Mouse (Mus musculus): ENCODE results near the gene Rassf1.
A peak's percentile ranks its signal among the peaks of the same experiment; 100 is the strongest.

Rassf1 gene

DNA sequence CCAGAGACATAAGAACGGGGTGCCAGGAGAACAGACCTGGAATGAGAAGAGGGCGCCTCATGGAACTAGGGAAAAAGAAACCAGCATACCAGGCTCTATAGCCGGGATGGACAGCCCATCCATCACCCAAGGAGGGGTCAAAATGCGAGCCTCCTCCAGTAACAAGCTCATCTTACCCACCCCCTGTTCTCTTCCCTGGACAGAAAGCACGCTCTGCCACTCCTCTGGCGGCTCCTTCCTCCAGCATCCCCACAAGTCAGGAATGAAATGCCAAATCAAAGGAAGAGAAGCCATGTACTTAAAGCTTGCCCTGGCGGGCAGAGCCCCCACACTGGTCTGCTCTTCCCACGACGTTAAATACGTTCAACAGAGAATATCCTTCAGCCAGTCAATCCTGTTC, 10.3 kb upstream of the Rassf1 start:
- no peak for DNase-seq

DNA sequence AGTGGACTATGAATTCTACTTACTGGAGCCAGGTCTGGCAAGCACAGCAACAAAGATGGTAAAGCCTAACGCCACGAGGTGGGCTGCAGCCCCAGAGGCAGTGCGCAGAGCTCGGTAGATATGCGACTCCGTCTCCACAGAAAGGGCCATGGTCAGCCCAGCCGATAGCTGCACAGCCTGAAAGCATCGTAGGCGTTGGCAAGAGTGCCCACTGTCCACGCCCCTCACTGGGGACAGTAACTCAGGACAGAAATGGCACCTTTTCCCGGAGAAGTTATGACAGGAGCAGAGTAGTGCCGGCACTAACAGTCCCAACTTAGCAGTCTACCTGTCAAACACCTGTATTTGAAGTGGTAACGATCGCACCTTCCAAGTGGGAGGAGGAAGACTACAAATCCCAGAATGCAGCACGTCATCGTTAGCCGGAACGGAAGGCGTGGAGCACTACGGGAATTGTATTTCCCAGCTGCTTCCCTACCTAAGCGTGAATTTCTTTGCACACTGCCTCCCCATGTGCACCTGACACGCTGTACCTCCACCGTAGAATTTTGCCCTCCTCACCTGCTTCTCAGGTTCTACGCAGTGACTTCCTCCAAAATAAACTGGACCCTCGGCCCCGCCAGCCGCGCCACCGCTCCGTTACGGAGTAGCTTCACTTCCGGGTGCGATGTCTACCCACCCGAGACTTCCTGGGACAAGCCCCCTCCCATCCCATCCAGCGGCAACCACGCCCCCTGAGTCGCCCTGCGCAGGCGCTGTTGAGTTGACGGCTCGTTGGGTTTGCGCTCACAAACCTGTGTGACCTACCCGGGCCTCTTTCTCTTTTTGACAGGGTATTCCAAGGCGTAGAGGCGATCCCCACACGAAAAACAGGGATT, 9.6 kb upstream of the Rassf1 start, which contains the start of the genes Cyb561d2 and Nprl2:
TSS of gene Cyb561d2 (minus strand) at position 720 of the 878 bp plus-strand sequence.
TSS of gene Nprl2 (plus strand) at position 753 of the 878 bp plus-strand sequence.
- DNase-seq = peak; percentile 94 to 96

DNA sequence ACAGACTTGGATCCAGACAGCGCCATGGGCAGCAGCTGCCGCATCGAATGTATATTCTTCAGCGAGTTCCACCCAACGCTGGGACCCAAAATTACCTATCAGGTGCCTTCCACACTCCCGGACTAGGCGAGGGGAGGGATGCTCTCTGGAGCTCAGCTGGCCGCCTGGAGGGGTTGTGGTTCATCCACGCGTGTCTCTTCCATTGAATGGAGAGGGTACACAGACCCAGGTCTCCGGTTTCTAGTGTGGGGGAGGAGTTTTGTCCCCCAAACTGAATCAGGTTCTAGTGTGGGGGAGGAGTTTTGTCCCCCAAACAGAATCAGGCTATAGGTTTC, 9.0 kb upstream of the Rassf1 start:
- DNase-seq = no peak

GRCm38 (mm10) chr9:107542721-107543120, 8.6 kb upstream of the Rassf1 start:
- no peak for DNase-seq

DNA sequence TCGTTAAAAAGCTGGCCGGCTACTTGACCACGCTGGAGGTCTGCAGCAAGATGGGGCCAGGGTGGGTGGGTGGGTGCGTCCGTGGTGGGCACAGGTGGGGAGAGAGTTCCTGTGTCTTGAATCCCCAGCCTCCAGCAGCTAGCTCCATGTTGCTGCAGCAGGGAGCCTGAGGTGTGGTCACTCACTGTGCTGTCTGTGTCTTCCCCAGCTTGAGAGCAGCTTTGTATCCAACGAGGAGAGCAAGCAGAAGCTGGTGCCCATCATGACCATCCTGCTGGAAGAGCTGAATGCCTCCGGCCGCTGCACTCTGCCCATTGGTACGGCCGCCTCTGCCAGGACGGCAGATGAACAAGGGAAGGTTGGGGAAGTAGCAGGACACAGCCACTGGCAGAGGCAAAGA, 8.1 kb upstream of the Rassf1 start:
- no peak for DNase-seq

GRCm38 (mm10) chr9:107544196-107544700, 7.1 kb upstream of the Rassf1 start:
- no peak for DNase-seq

GRCm38 (mm10) chr9:107544729-107545128, 6.6 kb upstream of the Rassf1 start:
- no peak for DNase-seq

DNA sequence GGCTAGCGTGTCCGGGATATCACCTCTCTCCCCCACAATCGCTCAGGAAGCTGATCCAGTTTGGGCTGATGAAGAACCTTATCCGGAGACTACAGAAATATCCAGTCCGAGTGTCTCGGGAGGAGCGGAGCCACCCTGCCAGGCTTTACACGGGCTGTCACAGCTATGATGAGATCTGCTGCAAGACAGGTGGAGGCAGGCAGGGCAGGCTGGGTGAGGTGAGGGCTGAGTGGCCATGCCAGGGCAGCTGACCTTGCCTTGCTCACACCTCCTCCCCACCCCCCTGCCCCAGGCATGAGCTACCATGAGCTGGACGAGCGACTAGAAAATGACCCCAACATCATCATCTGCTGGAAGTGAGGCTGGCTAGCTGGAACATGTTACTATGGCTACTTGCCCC, 6.2 kb upstream of the Rassf1 start:
- DNase-seq = no peak

DNA sequence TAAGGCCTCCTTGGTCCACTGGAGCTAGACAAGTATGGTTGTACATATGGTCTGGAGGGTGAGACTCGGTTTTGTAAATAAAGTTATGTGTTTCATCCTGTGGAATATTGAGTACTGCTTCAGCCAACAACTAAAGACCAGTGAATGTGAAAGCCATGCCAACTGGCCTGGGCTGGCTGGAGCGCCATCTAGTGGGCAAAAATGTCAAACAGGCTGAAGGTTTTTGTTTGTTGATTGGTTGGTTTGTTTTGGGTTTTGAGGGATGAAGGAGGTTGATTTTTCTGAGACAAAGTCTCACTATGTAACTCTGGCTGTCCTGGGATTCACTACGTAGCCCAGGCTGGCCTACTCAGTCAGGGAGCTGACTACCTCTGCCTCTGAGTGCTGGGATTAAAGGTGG, 5.8 kb upstream of the Rassf1 start:
- peak in 1 of 2 experiments; percentile 74 for DNase-seq

- peak; percentile 72 to 73 for DNase-seq
These were observed 4.3 kb upstream of the Rassf1 start, which contains the start of gene Zmynd10 for GRCm38 (mm10) chr9:107547026-107547425. TSS of gene Zmynd10 (plus strand) at chr9:107547298.

DNA sequence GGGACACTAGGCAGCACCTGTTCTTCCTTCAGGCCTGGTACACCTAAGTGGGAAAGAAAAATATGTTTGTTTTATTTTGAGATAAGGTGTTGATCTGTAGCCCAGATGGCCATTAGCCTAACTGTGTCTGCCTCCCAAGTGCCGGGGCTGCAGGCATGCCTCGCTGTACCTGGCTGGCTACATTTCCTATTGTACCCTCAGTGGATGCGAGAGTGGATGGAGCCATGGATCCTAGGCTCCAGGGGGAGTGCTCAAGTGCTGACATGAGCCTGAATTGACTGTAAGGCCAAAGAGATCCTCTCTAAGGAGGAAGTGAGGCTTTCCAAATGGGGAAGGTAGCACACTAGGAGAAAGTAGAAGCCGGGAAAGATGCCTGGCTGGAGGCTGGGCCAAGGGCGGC, 3.4 kb upstream of the Rassf1 start:
- DNase-seq = no peak

GRCm38 (mm10) chr9:107548820-107549219, 2.5 kb upstream of the Rassf1 start:
- no peak for DNase-seq

GRCm38 (mm10) chr9:107549297-107550074, 1.9 kb upstream of the Rassf1 start:
- DNase-seq = no peak

DNA sequence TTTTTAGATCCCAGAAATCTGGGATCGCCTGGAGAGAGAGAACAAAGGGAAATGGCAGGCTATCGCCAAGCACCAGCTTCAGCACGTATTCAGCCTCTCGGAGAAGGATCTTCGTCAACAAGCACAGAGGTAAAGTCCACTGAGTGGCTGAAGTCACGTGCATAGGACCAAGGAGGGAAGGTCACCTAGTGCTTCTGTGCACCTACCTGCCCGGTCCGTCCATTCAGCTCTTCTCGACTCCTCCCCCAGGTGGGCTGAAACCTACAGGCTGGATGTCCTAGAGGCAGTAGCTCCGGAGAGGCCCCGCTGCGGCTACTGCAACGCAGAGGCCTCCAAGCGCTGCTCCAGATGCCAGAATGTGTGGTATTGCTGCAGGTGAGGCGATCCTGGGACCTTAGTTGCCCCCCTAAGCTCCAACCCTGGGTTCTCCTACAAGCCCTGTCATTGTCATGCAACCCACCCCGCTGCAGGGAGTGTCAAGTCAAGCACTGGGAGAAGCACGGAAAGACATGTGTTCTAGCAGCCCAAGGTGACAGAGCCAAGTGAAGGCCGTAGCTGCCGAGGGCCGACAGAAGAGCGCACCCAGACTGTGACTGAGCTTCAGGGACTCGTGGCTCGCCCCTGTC, 751 bp upstream of the Rassf1 start:
- DNase-seq = no peak

DNA sequence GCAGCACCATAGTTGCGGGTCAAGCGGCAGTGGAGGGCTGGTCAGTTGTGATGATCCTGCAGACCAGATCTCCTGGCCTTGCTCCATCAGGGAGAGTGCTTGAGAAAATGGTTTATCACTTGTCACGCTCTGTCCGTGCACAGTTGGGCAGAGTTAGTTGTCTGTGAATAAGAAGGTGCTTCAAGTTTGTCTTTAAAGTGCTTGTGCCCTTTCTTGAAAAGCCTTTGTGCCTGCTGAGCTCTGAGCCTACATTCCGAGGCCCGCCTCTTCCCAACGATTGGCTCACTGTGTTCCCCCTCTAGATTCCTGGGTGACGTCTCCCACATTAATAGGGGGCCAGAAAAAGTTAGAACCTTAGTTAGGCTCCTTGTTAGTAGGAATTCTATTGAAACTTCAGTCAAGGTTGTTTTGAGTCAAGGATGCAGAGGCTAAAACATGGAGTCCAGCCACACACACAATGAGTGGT, 568 bp downstream of the Rassf1 start:
- no peak for DNase-seq

- DNase-seq = no peak
These were observed 1.5 kb downstream of the Rassf1 start for GRCm38 (mm10) chr9:107552690-107553393.

DNA sequence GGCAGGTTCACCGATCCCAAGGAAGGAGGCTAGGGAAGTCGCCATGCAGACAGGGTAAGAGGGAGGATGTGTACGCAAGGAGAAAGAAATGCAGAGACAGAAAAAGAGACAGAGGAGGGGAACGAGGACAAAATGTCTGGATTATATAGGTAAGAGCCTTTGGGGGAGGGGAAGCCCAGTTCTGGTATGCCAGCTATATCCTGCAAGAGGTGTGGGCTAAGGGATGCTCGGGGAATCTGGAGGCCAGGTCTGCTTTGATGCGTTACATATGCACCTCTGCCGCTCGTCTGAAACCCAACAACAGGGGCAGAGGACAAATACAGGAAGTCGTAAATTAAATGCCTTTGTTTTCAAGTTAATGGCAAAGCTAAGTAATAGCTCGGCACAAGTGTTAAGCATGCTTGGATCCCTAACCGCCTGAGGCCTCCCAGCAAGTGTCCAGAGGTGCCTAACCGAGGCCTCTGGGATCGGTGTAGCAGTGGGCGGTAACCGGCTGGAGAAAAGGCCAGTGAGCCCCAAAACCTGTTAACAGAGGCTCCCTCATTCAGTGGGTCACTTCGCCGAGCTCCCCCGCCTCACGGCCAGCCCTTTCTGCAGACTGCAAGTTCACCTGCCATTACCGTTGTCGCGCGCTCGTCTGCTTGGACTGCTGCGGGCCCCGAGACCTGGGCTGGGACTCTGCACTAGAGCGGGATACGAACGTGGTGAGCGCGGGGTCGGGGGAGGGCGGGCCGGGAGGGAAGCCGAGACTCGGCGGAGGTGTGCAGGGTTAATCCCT, 2.4 kb downstream of the Rassf1 start:
- DNase-seq = peak; percentile 54

- peak; percentile 93 for DNase-seq
These were observed 3.0 kb downstream of the Rassf1 start for GRCm38 (mm10) chr9:107554319-107554825.

DNA sequence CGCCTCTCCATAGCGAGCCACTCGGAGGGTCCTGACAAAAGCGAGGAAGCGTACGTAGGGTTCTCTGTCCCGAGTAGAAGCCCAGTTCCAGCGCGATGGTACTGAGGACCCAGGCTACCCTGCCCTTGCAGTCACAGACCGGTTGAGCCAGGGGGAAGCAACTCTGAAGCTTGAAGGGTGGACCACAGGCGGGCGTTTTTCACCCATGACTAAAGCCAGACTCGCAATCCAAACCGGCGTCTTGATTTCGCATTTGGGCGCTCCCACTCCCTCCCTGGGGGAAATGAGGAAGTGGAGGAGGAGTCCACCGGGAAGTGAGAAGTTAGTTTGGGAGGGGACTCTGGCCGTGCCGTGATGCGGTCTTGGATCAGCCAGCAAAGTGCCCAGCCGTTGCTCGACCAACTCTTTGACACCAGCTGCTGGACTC, 3.7 kb downstream of the Rassf1 start:
- DNase-seq = no peak

GRCm38 (mm10) chr9:107555701-107556100, 4.3 kb downstream of the Rassf1 start:
- DNase-seq = no peak

DNA sequence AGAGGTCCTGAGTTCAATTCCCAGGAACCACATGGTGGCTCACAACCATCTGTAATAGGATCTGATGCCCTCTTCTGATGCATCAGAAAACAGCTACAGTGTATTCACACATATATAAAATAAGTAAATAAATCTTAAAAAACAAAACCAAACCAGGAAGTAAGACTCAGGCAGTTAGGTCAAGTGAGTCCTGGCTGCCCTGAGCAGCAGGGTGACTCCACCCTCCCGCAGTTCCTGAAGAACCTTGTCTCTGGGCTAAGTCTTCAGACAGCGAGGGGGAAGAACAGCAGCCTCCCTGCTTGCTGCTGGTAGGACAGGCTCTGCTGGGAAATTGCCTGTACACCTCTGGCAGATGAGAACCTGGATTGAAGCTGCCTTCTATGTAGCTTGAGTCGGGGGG, 5.0 kb downstream of the Rassf1 start:
- no peak for DNase-seq

Measured in spleen, adult 18-20 months (tissue).